Mouse (Mus musculus) NIH3T3 (cell line): ENCODE results near the gene Unc5c.

Experiments used
- DNase-seq: peaks from one replicate; pipeline ENCODE4 v3.0.0-alpha.2; 2012; ENCODE audit warnings: low read depth

The Unc5c gene

GRCm38 (mm10) chr3:141465104-141465705 is at the start of gene Unc5c:
Gene Unc5c (plus strand): TSS chr3:141465216.
- DNase-seq, result no peak

GRCm38 (mm10) chr3:141457475-141457874 is 7.5 kb upstream of the Unc5c start:
- no peak for DNase-seq

GRCm38 (mm10) chr3:141462482-141462881 is 2.5 kb upstream of the Unc5c start:
- DNase-seq, result no peak

GRCm38 (mm10) chr3:141464691-141465103 is 319 bp upstream of the Unc5c start:
- no peak for DNase-seq

GRCm38 (mm10) chr3:141466061-141466460 is 1.0 kb downstream of the Unc5c start:
- DNase-seq, result no peak

GRCm38 (mm10) chr3:141466727-141467335 is 1.8 kb downstream of the Unc5c start:
- DNase-seq, result no peak

GRCm38 (mm10) chr3:141469338-141469737 is 4.3 kb downstream of the Unc5c start:
- DNase-seq, result no peak

- no peak for DNase-seq
Observed at GRCm38 (mm10) chr3:141473205-141473604, 8.2 kb downstream of the Unc5c start.

GRCm38 (mm10) chr3:141475389-141475788 is 10.4 kb downstream of the Unc5c start:
- no peak for DNase-seq

- no peak for DNase-seq
Observed at GRCm38 (mm10) chr3:141475919-141476318, 10.9 kb downstream of the Unc5c start.

- DNase-seq, result no peak
Observed at GRCm38 (mm10) chr3:141476670-141477069, 11.7 kb downstream of the Unc5c start.

- DNase-seq, result no peak
Observed at GRCm38 (mm10) chr3:141482465-141482864, 17.4 kb downstream of the Unc5c start.

GRCm38 (mm10) chr3:141483665-141484431 is 18.8 kb downstream of the Unc5c start:
- DNase-seq, result no peak

- no peak for DNase-seq
Observed at GRCm38 (mm10) chr3:141485218-141485617, 20.2 kb downstream of the Unc5c start.

GRCm38 (mm10) chr3:141490647-141491046 is 25.6 kb downstream of the Unc5c start:
- DNase-seq, result no peak

- no peak for DNase-seq
Observed at GRCm38 (mm10) chr3:141491272-141491950, 26.4 kb downstream of the Unc5c start.

GRCm38 (mm10) chr3:141491951-141492310 is 26.9 kb downstream of the Unc5c start:
- DNase-seq, result peak; percentile 17

GRCm38 (mm10) chr3:141493000-141493399 is 28.0 kb downstream of the Unc5c start:
- no peak for DNase-seq

GRCm38 (mm10) chr3:141498348-141499056 is 33.5 kb downstream of the Unc5c start:
- DNase-seq, result no peak

- DNase-seq, result no peak
Observed at GRCm38 (mm10) chr3:141501845-141502505, 37.0 kb downstream of the Unc5c start.

GRCm38 (mm10) chr3:141503331-141503730 is 38.3 kb downstream of the Unc5c start:
- DNase-seq, result no peak
